Mouse (Mus musculus): Measurements from ENCODE around the gene Vamp9. TPM values are rescaled to one million over a fixed set of nuclear protein-coding genes. Genes with fewer than 3 reads are reported as not detected.

Gene Vamp9
- polyA plus RNA-seq, 1 experiment from 2014 or later, result not detected

DNA sequence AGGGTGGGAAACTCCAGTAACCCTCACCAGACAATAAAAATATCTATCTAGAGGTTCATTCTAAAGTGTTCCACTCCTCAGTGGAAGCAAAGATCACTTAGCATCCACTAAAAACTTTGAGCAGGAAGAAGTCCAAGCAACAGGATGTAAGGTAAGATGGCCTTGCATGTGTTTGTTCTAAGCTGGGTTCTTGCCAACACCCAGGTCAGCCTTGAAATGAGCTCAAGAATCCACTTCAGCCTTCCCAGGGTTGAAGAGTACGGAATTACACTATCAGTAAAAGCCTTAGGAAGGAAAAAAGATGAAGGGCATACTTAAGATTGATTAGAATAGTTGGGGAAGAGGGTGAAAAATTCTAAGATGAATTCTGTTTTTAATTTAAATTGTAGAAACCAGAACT, 52.6 kb downstream of the Vamp9 start:
- H3K27me3 ChIP-seq (ENCODE audit: insufficient read depth, low read length), result no peaks in the 10 kb centered on the region
- DNase-seq (no peak), ATAC-seq (no peak)
- H3K4me2 ChIP-seq (ENCODE audit: low read depth, low read length), result no peak overlapping the region
- no peak overlapping the region for H3K9ac ChIP-seq (replicated peaks)
- no peaks in the 10 kb centered on the region for H3K9me3 ChIP-seq (ENCODE audit: low read length)
- peaks cover 54% of the 10 kb centered on the region for H3K36me3 ChIP-seq (replicated peaks; ENCODE audit: insufficient read depth, low read length)
- TF ChIP-seq EP300 (IDR thresholded peaks at IDR 0.05; ENCODE audit: low read depth) (no peak), CTCF (IDR thresholded peaks at IDR 0.05; ENCODE audit: low read depth) (no peak)
- 91% methylated on average over 1 of the region's 1 CpGs for WGBS (ENCODE audit: insufficient replicate concordance)
- no peak overlapping the region for H3K4me3 ChIP-seq (ENCODE audit: low read depth, low read length)
- no peak overlapping the region for H3K27ac ChIP-seq (ENCODE audit: low read depth)
- no peaks in the 10 kb centered on the region for H3K4me1 ChIP-seq (ENCODE audit: insufficient read depth)

DNA sequence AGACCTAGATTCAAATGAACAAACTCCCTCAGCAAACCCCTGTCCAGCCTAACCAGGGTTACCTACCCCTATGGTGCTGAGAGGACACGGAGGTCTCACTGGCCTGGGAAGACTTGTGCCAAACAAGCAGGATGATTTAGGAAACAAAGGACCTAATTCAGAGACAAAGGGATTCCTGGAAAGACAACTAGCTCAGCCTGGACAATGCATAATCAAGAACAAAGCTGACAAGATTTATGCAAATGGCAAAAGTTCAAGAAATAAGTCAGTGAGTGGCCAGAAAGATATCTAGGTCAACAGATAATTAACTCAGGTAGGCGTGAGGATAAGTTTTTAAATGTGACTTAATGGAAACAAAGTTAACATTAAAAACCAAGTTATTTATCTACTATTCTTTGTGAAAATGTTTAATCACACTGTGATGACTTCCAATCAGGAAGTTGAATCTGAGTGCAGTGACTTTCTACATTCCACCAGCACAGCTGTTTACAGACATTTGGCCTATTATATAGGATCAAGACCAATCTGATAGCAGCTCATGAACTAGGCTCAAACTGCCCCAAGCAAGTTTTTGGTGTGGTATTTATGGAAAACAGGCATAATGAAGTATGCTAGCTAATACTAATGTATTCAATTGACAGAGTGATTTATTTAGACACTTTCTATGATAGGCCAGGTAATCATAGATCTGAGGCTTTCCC, 53.3 kb downstream of the Vamp9 start:
- Histone ChIP-seq H3K4me2 (ENCODE audit: low read depth, low read length) (no peak overlapping the region), H3K9me3 (ENCODE audit: low read length) (no peaks in the 10 kb centered on the region), H3K4me1 (ENCODE audit: insufficient read depth) (no peaks in the 10 kb centered on the region), H3K4me3 (ENCODE audit: low read depth, low read length) (no peak overlapping the region), H3K27me3 (ENCODE audit: insufficient read depth, low read length) (no peaks in the 10 kb centered on the region), H3K27ac (ENCODE audit: low read depth) (no peak overlapping the region), H3K36me3 (replicated peaks; ENCODE audit: insufficient read depth, low read length) (peaks cover 61% of the 10 kb centered on the region), H3K9ac (replicated peaks) (no peak overlapping the region)
- DNase-seq (no peak), ATAC-seq (no peak)
- TF ChIP-seq CTCF (IDR thresholded peaks at IDR 0.05; ENCODE audit: low read depth) (no peak), EP300 (IDR thresholded peaks at IDR 0.05; ENCODE audit: low read depth) (no peak)
- 76% methylated on average over 2 of the region's 2 CpGs for WGBS (ENCODE audit: insufficient replicate concordance)

DNA sequence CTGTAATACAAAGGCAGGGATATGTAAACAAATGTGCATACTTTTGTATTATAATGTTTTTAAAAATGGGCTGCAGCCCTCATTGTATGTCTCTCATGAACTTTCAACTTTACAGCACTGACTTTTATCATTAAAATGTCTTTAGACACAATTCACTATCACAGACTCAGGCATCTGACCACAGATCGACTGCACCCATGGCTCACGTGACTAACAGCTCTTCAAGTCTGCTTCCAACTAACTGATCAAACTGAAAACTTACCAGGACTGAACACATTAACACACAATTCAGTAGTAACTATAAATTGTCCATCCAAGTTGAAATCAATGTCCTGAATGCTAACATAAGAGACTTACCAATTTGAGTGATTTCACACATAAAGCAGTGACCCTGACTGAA, 53.9 kb downstream of the Vamp9 start:
- H3K27ac ChIP-seq (ENCODE audit: low read depth), result no peak overlapping the region
- no peak overlapping the region for H3K4me3 ChIP-seq (ENCODE audit: low read depth, low read length)
- H3K9me3 ChIP-seq (ENCODE audit: low read length), result no peaks in the 10 kb centered on the region
- DNase-seq (no peak), ATAC-seq (no peak)
- no peak overlapping the region for H3K9ac ChIP-seq (replicated peaks)
- no peaks in the 10 kb centered on the region for H3K4me1 ChIP-seq (ENCODE audit: insufficient read depth)
- TF ChIP-seq CTCF (IDR thresholded peaks at IDR 0.05; ENCODE audit: low read depth), result no peak
- no peak for TF ChIP-seq EP300 (IDR thresholded peaks at IDR 0.05; ENCODE audit: low read depth)
- peaks cover 66% of the 10 kb centered on the region for H3K36me3 ChIP-seq (replicated peaks; ENCODE audit: insufficient read depth, low read length)
- WGBS (ENCODE audit: insufficient replicate concordance), result 68% methylated on average over 2 of the region's 2 CpGs
- no peak overlapping the region for H3K4me2 ChIP-seq (ENCODE audit: low read depth, low read length)
- no peaks in the 10 kb centered on the region for H3K27me3 ChIP-seq (ENCODE audit: insufficient read depth, low read length)

- H3K4me1 ChIP-seq (ENCODE audit: insufficient read depth), result peaks cover 26% of the 10 kb centered on the region
- no peak overlapping the region for H3K4me3 ChIP-seq (ENCODE audit: low read depth, low read length)
- H3K9ac ChIP-seq (replicated peaks), result no peak overlapping the region
- 15% methylated on average over 2 of the region's 2 CpGs for WGBS (ENCODE audit: insufficient replicate concordance)
- TF ChIP-seq EP300 (IDR thresholded peaks at IDR 0.05; ENCODE audit: low read depth), result no peak
- TF ChIP-seq CTCF (IDR thresholded peaks at IDR 0.05; ENCODE audit: low read depth), result no peak
- H3K27me3 ChIP-seq (ENCODE audit: insufficient read depth, low read length), result no peaks in the 10 kb centered on the region
- ATAC-seq (no peak), DNase-seq (no peak)
- H3K9me3 ChIP-seq (ENCODE audit: low read length), result no peaks in the 10 kb centered on the region
- H3K27ac ChIP-seq (ENCODE audit: low read depth), result 0 out of 2 replicates have a peak overlapping the region, but pooled peaks have one; percentile 23
- H3K36me3 ChIP-seq (replicated peaks; ENCODE audit: insufficient read depth, low read length), result peaks cover 28% of the 10 kb centered on the region
- peak overlapping the region; percentile 82 for H3K4me2 ChIP-seq (ENCODE audit: low read depth, low read length)
Observed at GRCm38 (mm10) chr5:99973941-99974340, 67.9 kb downstream of the Vamp9 start.

GRCm38 (mm10) chr5:99975061-99975460, 69.0 kb downstream of the Vamp9 start:
- no peak for DNase-seq
- Histone ChIP-seq H3K27me3 (ENCODE audit: insufficient read depth, low read length) (no peaks in the 10 kb centered on the region), H3K36me3 (replicated peaks; ENCODE audit: insufficient read depth, low read length) (peaks cover 26% of the 10 kb centered on the region), H3K9ac (replicated peaks) (no peak overlapping the region; the same call in 1 of the 2 replicates), H3K9me3 (ENCODE audit: low read length) (no peaks in the 10 kb centered on the region), H3K4me2 (ENCODE audit: low read depth, low read length) (peak overlapping the region; percentile 82), H3K27ac (ENCODE audit: low read depth) (peak overlapping the region; percentile 23; the same call in 1 of the 2 replicates), H3K4me1 (ENCODE audit: insufficient read depth) (peaks cover 32% of the 10 kb centered on the region), H3K4me3 (ENCODE audit: low read depth, low read length) (peak overlapping the region; percentile 9; the same call in 1 of the 2 replicates)
- no peak for ATAC-seq
- TF ChIP-seq EP300 (IDR thresholded peaks at IDR 0.05; ENCODE audit: low read depth) (no peak), CTCF (IDR thresholded peaks at IDR 0.05; ENCODE audit: low read depth) (no peak)
- 38% methylated on average over 4 of the region's 4 CpGs for WGBS (ENCODE audit: insufficient replicate concordance)

GRCm38 (mm10) chr5:99975776-99976175, 69.7 kb downstream of the Vamp9 start:
- Histone ChIP-seq H3K4me1 (ENCODE audit: insufficient read depth) (peaks cover 31% of the 10 kb centered on the region), H3K4me3 (ENCODE audit: low read depth, low read length) (peak overlapping the region; percentile 97), H3K27ac (ENCODE audit: low read depth) (no peak overlapping the region), H3K9ac (replicated peaks) (0 out of 2 replicates have a peak overlapping the region, but pooled peaks have one; percentile 35), H3K36me3 (replicated peaks; ENCODE audit: insufficient read depth, low read length) (peaks cover 20% of the 10 kb centered on the region), H3K9me3 (ENCODE audit: low read length) (no peaks in the 10 kb centered on the region), H3K27me3 (ENCODE audit: insufficient read depth, low read length) (no peaks in the 10 kb centered on the region), H3K4me2 (ENCODE audit: low read depth, low read length) (peak overlapping the region; percentile 82)
- WGBS (ENCODE audit: insufficient replicate concordance), result 61% methylated on average over 1 of the region's 1 CpGs
- ATAC-seq (no peak), DNase-seq (no peak)
- no peak for TF ChIP-seq CTCF (IDR thresholded peaks at IDR 0.05; ENCODE audit: low read depth)
- TF ChIP-seq EP300 (IDR thresholded peaks at IDR 0.05; ENCODE audit: low read depth), result no peak

Data from liver, postnatal 0 days (tissue).